Mouse (Mus musculus) myocyte (in vitro differentiated cells): Measurements from ENCODE around the gene Gm17387. TPM values are rescaled to one million over a fixed set of nuclear protein-coding genes. Genes with fewer than 3 reads are reported as not detected.
A peak's percentile ranks its signal among the peaks of the same experiment; 100 is the strongest.

Experiments used
- H3K27me3 ChIP-seq: one replicate; pipeline ENCODE4 v1.6.1; 2011; ENCODE audit not compliant: control insufficient read depth, insufficient read depth, insufficient read length
- H3K36me3 ChIP-seq: one replicate; pipeline ENCODE4 v1.6.1; 2011; ENCODE audit not compliant: control insufficient read depth, insufficient read depth
- H3K4me2 ChIP-seq: one replicate; pipeline ENCODE4 v1.6.1; 2011; ENCODE audit warnings: low read depth, control low read depth
- H3K4me3 ChIP-seq: one replicate; pipeline ENCODE4 v1.5.1; 2011; ENCODE audit warnings: mild to moderate bottlenecking, control low read depth, moderate library complexity
- H3K79me2 ChIP-seq: one replicate; pipeline ENCODE4 v1.6.1; 2011; ENCODE audit not compliant: control insufficient read depth, insufficient read depth
- H3ac ChIP-seq: one replicate; pipeline ENCODE4 v1.6.1; 2011; ENCODE audit not compliant: control insufficient read depth, insufficient read length
- CEBPB ChIP-seq: IDR thresholded peaks from 2 replicates; pipeline ENCODE4 v1.6.1; 2011; ENCODE audit warnings: mild to moderate bottlenecking, moderate library complexity; ENCODE audit not compliant: poor library complexity, insufficient read depth, severe bottlenecking
- E2F4 ChIP-seq: IDR thresholded peaks from one replicate; pipeline ENCODE4 v1.6.1; 2011; ENCODE audit warnings: mild to moderate bottlenecking, control low read depth, moderate library complexity; ENCODE audit not compliant: insufficient read depth
- MAX ChIP-seq: IDR thresholded peaks from one replicate; pipeline ENCODE4 v1.6.1; 2011; ENCODE audit warnings: low read depth, mild to moderate bottlenecking, control low read depth
- MYOD1 ChIP-seq, 3 experiments: IDR thresholded peaks; one replicate each; pipeline ENCODE4 v1.6.1; 2011; ENCODE audit warnings: control low read depth in 2 of 3, low read depth in 2 of 3, mild to moderate bottlenecking in 2 of 3, moderate library complexity in 1 of 3; ENCODE audit not compliant: insufficient read length in 2 of 3, control insufficient read depth in 1 of 3
- MYOG ChIP-seq, 3 experiments: IDR thresholded peaks; one replicate each; pipeline ENCODE4 v1.6.1; 2011; ENCODE audit warnings: control low read depth in 2 of 3, low read depth in 2 of 3, mild to moderate bottlenecking in 2 of 3; ENCODE audit not compliant: insufficient read length in 2 of 3, control insufficient read depth in 1 of 3, insufficient read depth in 1 of 3
- POLR2A ChIP-seq: IDR thresholded peaks from one replicate; pipeline ENCODE4 v1.6.1; 2011; ENCODE audit warnings: low read depth, mild to moderate bottlenecking, control low read depth, moderate library complexity; ENCODE audit not compliant: insufficient read length
- POLR2AphosphoS2 ChIP-seq: IDR thresholded peaks from one replicate; pipeline ENCODE4 v1.6.1; 2011; ENCODE audit warnings: low read depth, control low read depth; ENCODE audit not compliant: insufficient read length
- REST ChIP-seq: IDR thresholded peaks from one replicate; pipeline ENCODE4 v1.6.1; 2011; ENCODE audit warnings: mild to moderate bottlenecking, control low read depth, moderate library complexity; ENCODE audit not compliant: insufficient read depth, insufficient read length
- SRF ChIP-seq: IDR thresholded peaks from one replicate; pipeline ENCODE4 v1.6.1; 2011; ENCODE audit warnings: low read depth; ENCODE audit not compliant: control insufficient read depth, insufficient read length
- TCF12 ChIP-seq: IDR thresholded peaks from one replicate; pipeline ENCODE4 v1.6.1; 2011; ENCODE audit warnings: mild to moderate bottlenecking, control low read depth; ENCODE audit not compliant: poor library complexity, insufficient read depth, severe bottlenecking
- TCF3 ChIP-seq: IDR thresholded peaks from one replicate; pipeline ENCODE4 v1.6.1; 2011; ENCODE audit warnings: low read depth, control low read depth; ENCODE audit not compliant: insufficient read length
- USF1 ChIP-seq: IDR thresholded peaks from one replicate; pipeline ENCODE4 v1.6.1; 2011; ENCODE audit warnings: low read depth, mild to moderate bottlenecking, control low read depth, moderate library complexity
- polyA plus RNA-seq: library from polyadenylated mRNA; unstranded; fragments of >200 nt; fragmentation: generic; extraction: Trizol; gene quantifications from one replicate; pipeline ENCODE4 v1.2.1, GENCODE M21; 2012; ENCODE audit warnings: missing spikeins

Gm17387 gene
- polyA plus RNA-seq, 1 experiment: not detected

DNA sequence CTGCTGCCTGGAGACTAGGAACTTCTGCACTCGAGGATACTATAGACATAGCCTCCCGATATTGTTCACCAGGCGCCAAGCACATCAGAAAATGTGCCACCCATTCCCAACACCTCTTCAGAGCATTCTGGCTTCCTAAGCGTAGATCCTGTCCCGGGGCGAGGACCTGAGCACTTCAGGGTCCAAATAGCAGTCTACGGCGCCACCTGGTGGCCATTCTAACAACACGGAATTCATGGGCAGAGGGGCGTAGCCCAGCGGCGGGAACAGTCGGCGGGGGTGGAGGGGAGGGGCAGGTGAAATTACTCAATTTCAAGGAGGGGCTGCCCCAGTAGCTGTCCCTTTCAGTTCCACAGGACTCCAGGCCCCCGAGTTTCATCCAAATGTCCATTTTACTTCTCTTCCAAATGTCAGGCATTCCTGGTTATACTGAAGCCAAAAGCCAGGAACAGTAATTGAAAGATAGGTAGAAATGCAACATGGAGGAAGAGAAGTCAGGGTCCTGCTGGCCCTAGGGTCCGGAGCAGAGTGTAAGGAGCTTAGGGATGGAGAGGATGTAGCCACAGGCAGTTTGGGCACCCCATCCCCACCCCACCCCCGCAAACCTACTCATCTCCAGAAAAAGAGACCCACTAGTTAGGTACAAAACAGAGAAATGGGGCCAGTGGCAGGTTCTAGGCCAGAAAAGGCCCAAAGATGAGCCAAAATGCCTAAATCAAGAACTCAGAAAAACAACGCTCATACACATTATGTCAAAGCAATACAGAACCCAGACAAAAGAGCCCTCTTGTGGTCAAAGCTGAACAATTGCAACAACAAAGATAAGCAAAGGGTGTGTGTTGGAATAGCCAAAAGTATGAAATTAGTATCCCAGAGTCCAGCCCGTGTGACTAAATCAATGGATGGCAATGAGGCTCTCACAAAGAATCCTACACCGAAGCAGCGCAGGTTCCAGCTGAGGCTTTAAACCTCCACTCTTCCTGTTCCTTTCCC lies 19.6 kb downstream of the Gm17387 start:
- H3K4me2 ChIP-seq: peak overlapping the region; percentile 98
- no peaks in the 10 kb centered on the region for H3K27me3 ChIP-seq
- TF ChIP-seq POLR2AphosphoS2 (no peak), USF1 (no peak), MAX (no peak), CEBPB (0 out of 2 replicates have a peak, but pooled peaks have one; percentile 11), SRF (no peak), TCF12 (no peak), MYOG (IDR thresholded peaks at IDR 0.05; ENCODE audit: control insufficient read depth in 1 of 3, insufficient read depth in 1 of 3, insufficient read length in 2 of 3, low read depth in 2 of 3) (no peak), POLR2A (no peak), REST (no peak), MYOD1 (IDR thresholded peaks at IDR 0.05; ENCODE audit: control insufficient read depth in 1 of 3, insufficient read length in 2 of 3, low read depth in 2 of 3) (peak in 1 of 3 experiments; percentile 28)
- no peak overlapping the region for H3ac ChIP-seq
- H3K79me2 ChIP-seq: no peaks in the 10 kb centered on the region
- peak overlapping the region; percentile 20 for H3K4me3 ChIP-seq
- H3K36me3 ChIP-seq: no peaks in the 10 kb centered on the region

DNA sequence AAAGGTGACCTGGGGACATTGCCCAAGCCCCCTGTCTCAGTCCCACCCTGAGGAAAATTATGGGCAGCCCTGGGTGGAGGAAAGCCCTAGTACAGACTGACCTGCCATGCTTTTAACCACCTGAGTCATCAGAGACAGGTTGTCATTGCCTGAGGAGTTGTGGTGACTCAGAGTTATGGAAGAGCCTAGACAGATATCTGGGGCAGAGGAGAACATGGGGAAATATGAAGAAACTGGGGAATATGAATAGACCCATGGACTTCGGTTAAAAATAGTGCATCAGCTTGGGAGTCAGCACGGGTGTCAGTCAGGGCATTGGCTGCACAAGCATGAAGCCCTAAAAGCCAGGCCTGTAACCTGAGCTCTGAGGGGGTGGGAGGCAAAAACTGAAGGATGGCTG lies 20.4 kb downstream of the Gm17387 start:
- no peaks in the 10 kb centered on the region for H3K79me2 ChIP-seq
- H3K36me3 ChIP-seq: no peaks in the 10 kb centered on the region
- peak overlapping the region; percentile 14 for H3K4me2 ChIP-seq
- no peak overlapping the region for H3ac ChIP-seq
- H3K4me3 ChIP-seq: no peak overlapping the region
- H3K27me3 ChIP-seq: no peaks in the 10 kb centered on the region
- no peak for TF ChIP-seq TCF3
- TF ChIP-seq POLR2AphosphoS2: no peak
- no peak for TF ChIP-seq SRF
- TF ChIP-seq CEBPB: no peak
- TF ChIP-seq TCF12: no peak
- no peak for TF ChIP-seq USF1
- no peak for TF ChIP-seq POLR2A
- TF ChIP-seq E2F4: no peak
- TF ChIP-seq MAX: no peak
- no peak for TF ChIP-seq MYOG (IDR thresholded peaks at IDR 0.05; ENCODE audit: control insufficient read depth in 1 of 3, insufficient read depth in 1 of 3, insufficient read length in 2 of 3, low read depth in 2 of 3)
- TF ChIP-seq REST: no peak
- no peak for TF ChIP-seq MYOD1 (IDR thresholded peaks at IDR 0.05; ENCODE audit: control insufficient read depth in 1 of 3, insufficient read length in 2 of 3, low read depth in 2 of 3)

DNA sequence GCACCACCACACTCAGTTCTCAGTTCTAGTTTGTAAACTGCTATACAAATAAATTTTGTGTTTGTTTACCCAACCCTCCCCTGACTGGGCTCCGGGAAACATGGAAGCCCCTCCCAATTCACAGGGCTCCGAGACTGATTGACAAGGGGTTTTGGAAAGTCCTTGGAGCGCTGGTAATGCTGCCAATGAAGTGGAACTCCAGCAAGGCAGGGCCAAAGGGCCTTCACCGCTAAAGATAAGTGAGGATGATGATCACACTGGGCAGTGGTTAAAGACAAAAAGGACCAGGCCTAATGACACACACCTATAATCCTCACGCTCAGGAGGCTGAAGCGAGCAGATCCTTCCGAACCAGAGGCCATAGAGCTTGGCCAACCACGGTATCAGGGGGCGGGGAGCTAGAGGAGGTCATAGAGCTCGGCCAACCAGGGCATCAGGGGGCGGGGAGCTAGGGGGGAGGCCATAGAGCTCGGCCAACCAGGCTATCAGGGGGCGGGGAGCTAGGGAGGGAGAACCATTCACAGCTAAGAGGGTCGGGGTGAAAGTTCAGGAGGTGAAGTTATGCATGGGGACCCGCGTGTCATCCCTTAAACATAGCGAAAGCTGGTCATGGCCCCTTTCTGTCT lies 22.2 kb downstream of the Gm17387 start:
- H3ac ChIP-seq: no peak overlapping the region
- TF ChIP-seq POLR2AphosphoS2 (no peak), E2F4 (no peak), REST (no peak), CEBPB (no peak), MAX (no peak), MYOD1 (IDR thresholded peaks at IDR 0.05; ENCODE audit: control insufficient read depth in 1 of 3, insufficient read length in 2 of 3, low read depth in 2 of 3) (no peak), TCF12 (no peak), SRF (no peak), POLR2A (no peak), USF1 (no peak), TCF3 (no peak), MYOG (IDR thresholded peaks at IDR 0.05; ENCODE audit: control insufficient read depth in 1 of 3, insufficient read depth in 1 of 3, insufficient read length in 2 of 3, low read depth in 2 of 3) (no peak)
- no peak overlapping the region for H3K4me2 ChIP-seq
- no peaks in the 10 kb centered on the region for H3K79me2 ChIP-seq
- H3K4me3 ChIP-seq: no peak overlapping the region
- H3K27me3 ChIP-seq: no peaks in the 10 kb centered on the region
- no peaks in the 10 kb centered on the region for H3K36me3 ChIP-seq

DNA sequence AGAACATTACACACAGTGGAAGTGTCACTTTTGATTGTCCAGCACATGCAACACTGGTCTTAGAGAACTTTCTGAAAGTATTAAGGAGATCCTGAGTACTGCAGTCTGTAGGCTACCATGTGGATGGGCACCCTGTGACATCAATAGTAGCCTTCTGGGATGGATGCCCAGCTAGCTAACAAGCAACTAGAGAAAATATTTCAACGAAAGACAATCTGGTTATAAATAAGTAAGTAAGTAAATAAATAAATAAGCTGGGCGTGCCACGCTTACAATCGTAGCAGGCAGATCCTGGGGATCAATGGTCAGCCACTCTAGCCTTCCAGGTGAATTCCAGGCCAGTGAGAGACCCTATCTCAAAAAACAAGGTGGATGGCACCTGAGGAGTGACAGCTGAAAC lies 23.1 kb downstream of the Gm17387 start:
- Histone ChIP-seq H3K4me2 (no peak overlapping the region), H3K27me3 (no peaks in the 10 kb centered on the region), H3K79me2 (no peaks in the 10 kb centered on the region), H3K4me3 (no peak overlapping the region), H3ac (no peak overlapping the region), H3K36me3 (no peaks in the 10 kb centered on the region)
- TF ChIP-seq CEBPB (no peak), MYOD1 (IDR thresholded peaks at IDR 0.05; ENCODE audit: control insufficient read depth in 1 of 3, insufficient read length in 2 of 3, low read depth in 2 of 3) (no peak), E2F4 (no peak), MYOG (IDR thresholded peaks at IDR 0.05; ENCODE audit: control insufficient read depth in 1 of 3, insufficient read depth in 1 of 3, insufficient read length in 2 of 3, low read depth in 2 of 3) (no peak), TCF12 (no peak)
